Mouse (Mus musculus) megakaryocyte, embryonic 14.5 days (primary cell): ENCODE results near the gene Prr15l.

ENCODE experiments used
- FLI1 ChIP-seq: IDR thresholded peaks from 2 replicates; pipeline ENCODE4 v1.6.1; 2012; ENCODE audit warnings: low read length, inconsistent platforms, mixed read lengths
- GATA1 ChIP-seq: IDR thresholded peaks from 3 replicates; pipeline ENCODE4 v1.6.1; 2012; ENCODE audit warnings: mixed read lengths, low read length, inconsistent platforms, borderline replicate concordance

DNA sequence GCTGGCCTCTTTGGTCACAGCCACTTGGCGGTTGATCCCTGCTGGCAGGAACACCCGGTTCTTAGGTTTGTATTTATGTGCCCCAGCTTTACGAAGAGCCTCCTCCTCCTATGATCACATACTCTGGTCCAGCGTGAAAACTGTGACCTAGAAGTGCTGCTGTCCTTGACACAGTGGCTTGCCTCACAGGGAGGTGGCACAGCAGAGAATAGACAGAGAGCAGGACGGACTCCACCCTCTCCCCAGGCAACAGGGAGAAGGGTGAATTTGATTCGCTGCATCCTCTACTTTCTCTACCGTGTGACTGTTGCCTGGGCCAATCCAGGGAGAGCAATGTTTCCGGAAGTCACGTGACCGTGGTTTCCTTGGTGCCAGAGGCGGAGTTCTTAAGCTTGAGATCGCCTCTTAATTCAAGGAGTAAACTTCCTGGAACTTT is 7.0 kb downstream of the Prr15l start:
- TF ChIP-seq GATA1, result no peak
- no peak for TF ChIP-seq FLI1
